ENCODE assay signal across 9 mouse cellular contexts in the genomic region with DNA sequence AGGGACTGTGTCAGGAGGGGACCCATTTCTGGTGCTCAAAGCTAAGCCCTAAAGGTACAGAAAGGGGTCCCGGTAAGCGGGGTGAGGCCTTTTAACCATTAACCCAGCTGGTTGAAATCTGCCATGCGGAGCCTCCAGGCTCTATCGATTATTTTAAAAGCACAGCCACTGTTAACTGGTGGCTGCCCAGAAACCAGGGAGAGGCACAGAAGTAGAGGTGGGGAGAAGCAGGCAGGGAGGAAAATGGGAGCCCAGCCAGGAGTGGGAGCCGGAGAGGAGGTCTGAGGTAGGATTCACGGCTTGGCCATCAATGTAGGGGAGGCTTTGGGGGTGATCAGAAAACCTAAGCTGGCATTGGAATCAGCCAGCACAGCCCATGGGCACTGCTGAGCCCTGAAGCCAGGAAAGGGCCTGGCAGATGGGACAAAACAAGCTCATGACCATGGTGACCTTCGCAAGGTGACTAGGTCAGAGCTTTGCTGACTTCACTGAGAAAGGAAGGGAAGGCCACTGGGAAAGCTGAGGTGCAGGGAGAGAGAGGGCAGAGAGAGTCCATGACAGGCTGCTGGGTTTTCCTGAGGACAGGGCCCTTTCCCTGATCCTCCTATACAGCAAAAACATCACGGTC. TPM values are rescaled to one million over a fixed set of nuclear protein-coding genes. Genes with fewer than 3 reads are reported as not detected.
A peak's percentile ranks its signal among the peaks of the same experiment; 100 is the strongest.
DNase-seq lines count a peak whose midpoint lies in the region; ATAC-seq lines count a peak whose summit lies in the region.
"Had no signal": no experiment of that assay in that cellular context is flagged by ENCODE, and none has a peak within 500 bp of the region (broad histone marks: within the 10 kb centered on the region; RNA-seq: fewer than 3 reads in every experiment).

No protein-coding gene starts in this region.

- no peak overlapping the region for H3K4me2 ChIP-seq in limb, embryonic 13.5 days (replicated peaks)

- peak; percentile 28 for DNase-seq in gastrocnemius, postnatal 14 days
- no peak for DNase-seq in gastrocnemius, postnatal 36 days
- peak; percentile 57 for DNase-seq in testis, postnatal 10 days (ENCODE audit: low spot score)
- DNase-seq in testis, postnatal 14 days (ENCODE audit: low spot score): no peak
- DNase-seq in yolk sac, embryonic 10.5 days (ENCODE audit: low spot score): no peak
- DNase-seq in cerebellum, adult 11-12 months: no peak
- DNase-seq in left cerebral cortex, adult 11 months (ENCODE audit: low spot score): no peak

- ATAC-seq in limb, embryonic 13.5 days (ENCODE audit: low FRiP score, low read depth): no peak

- no peaks in the 10 kb centered on the region for H3K27me3 ChIP-seq in limb, embryonic 13.5 days
- H3K27me3 ChIP-seq: CH12.LX had no signal

- H3K4me1 ChIP-seq in limb, embryonic 13.5 days: peaks cover 20% of the 10 kb centered on the region

- WGBS in limb, embryonic 13.5 days: 73% methylated on average over 8 of the region's 8 CpGs

- peak overlapping the region; percentile 27; the same call in 1 of the 2 replicates for H3K9ac ChIP-seq in limb, embryonic 13.5 days

- intact Hi-C loops in gastrocnemius, postnatal 14 days (cut with DNase I; ENCODE audit: low total_unique reads): no loop called here
- intact Hi-C loops in gastrocnemius, postnatal 36 days (cut with DNase I): no loop called here

- peaks cover 22% of the 10 kb centered on the region for H3K36me3 ChIP-seq in limb, embryonic 13.5 days

- H3K27ac ChIP-seq in limb, embryonic 13.5 days: peak overlapping the region; percentile 40; the same call in 1 of the 2 replicates

- no peak overlapping the region for H3K4me3 ChIP-seq in limb, embryonic 13.5 days

- no peaks in the 10 kb centered on the region for H3K9me3 ChIP-seq in limb, embryonic 13.5 days

RNA-seq across cellular contexts. Expression of a gene that starts 12.3 kb away (rescaled TPM):
- total RNA-seq in gastrocnemius, postnatal 14 days (2021): 10 to 100 TPM; 41.0 to 55.8 TPM
- total RNA-seq in gastrocnemius, postnatal 36 days (2021): 10 to 100 TPM; 37.5 to 47.4 TPM
- 33.9 and 36.0 TPM in 2 replicates for polyA plus RNA-seq in limb, embryonic 13.5 days (2015; fragmentation: Nextera tagmentation; extraction: Ambion mirVana)

RNA-seq across cellular contexts. Expression of a gene that starts 22.2 kb away (rescaled TPM):
- total RNA-seq in gastrocnemius, postnatal 14 days (2021): 1 to 10 TPM; 2.7 to 3.7 TPM
- 1 to 10 TPM; 2.1 to 3.8 TPM for total RNA-seq in gastrocnemius, postnatal 36 days (2021)
- polyA plus RNA-seq in limb, embryonic 13.5 days (2015; fragmentation: Nextera tagmentation; extraction: Ambion mirVana): 31.6 and 37.7 TPM in 2 replicates

RNA-seq across cellular contexts. Expression of a gene that starts 55.7 kb away (rescaled TPM):
- 10 to 100 TPM; 13.7 to 13.9 TPM for total RNA-seq in gastrocnemius, postnatal 14 days (2021)
- 10 to 100 TPM in 1 of 2 experiments, 1 to 10 TPM in 1; 9.4 to 10.5 TPM for total RNA-seq in gastrocnemius, postnatal 36 days (2021)
- polyA plus RNA-seq in limb, embryonic 13.5 days (2015; fragmentation: Nextera tagmentation; extraction: Ambion mirVana): 21.8 and 23.5 TPM in 2 replicates

RNA-seq across cellular contexts. Expression of a gene that starts 56.1 kb away (rescaled TPM):
- 10 to 100 TPM; 21.2 to 25.9 TPM for total RNA-seq in gastrocnemius, postnatal 14 days (2021)
- 10 to 100 TPM; 21.6 to 24.7 TPM for total RNA-seq in gastrocnemius, postnatal 36 days (2021)
- 66.7 and 70.6 TPM in 2 replicates for polyA plus RNA-seq in limb, embryonic 13.5 days (2015; fragmentation: Nextera tagmentation; extraction: Ambion mirVana)

Comparison
In these comparisons a context has a peak if more than half of its experiments do, and no peak if none do; other contexts are left out.
1. DNase-seq: peak in gastrocnemius, postnatal 14 days (single experiment) and testis, postnatal 10 days (single experiment); none in gastrocnemius, postnatal 36 days (0 of 2), testis, postnatal 14 days (single experiment), yolk sac, embryonic 10.5 days (single experiment), cerebellum, adult 11-12 months (single experiment) and left cerebral cortex, adult 11 months (single experiment).